Mouse (Mus musculus) ES-E14 (cell line): ENCODE measurements around the gene Pnmt. TPM values are rescaled to one million over a fixed set of nuclear protein-coding genes. Genes with fewer than 3 reads are reported as not detected.

Experiments
- DNase-seq: peaks from one replicate; pipeline ENCODE4 v3.0.0-alpha.2; 2013; ENCODE audit warnings: low read depth, low spot score
- H3K27ac ChIP-seq: 2 replicates; pipeline ENCODE4 v1.5.1; 2012; ENCODE audit warnings: low read depth, mild to moderate bottlenecking, low read length, moderate library complexity, mixed read lengths; ENCODE audit not compliant: poor library complexity, insufficient read depth, severe bottlenecking
- H3K36me3 ChIP-seq: 2 replicates; pipeline ENCODE4 v1.6.1; 2012; ENCODE audit warnings: mild to moderate bottlenecking, low read length, moderate library complexity, mixed read lengths; ENCODE audit not compliant: control insufficient read depth, poor library complexity, insufficient read depth, severe bottlenecking
- H3K4me1 ChIP-seq, 2 experiments: fragments of 150-350 bp in 1 of 2; sonication (generic) in 1 of 2; 2 replicates each; pipeline ENCODE4 v1.6.1; 2012; ENCODE audit warnings: low read length in 2 of 2, mild to moderate bottlenecking in 1 of 2, mixed read lengths in 1 of 2; ENCODE audit not compliant: control insufficient read depth in 2 of 2, insufficient read depth in 2 of 2, poor library complexity in 1 of 2
- H3K4me3 ChIP-seq, 2 experiments: fragments of 150-350 bp in 1 of 2; sonication (generic) in 1 of 2; 2 replicates each; pipeline ENCODE4 v1.5.1; 2012; ENCODE audit warnings: low read length in 2 of 2, low read depth in 1 of 2, mild to moderate bottlenecking in 1 of 2, mixed read lengths in 1 of 2; ENCODE audit not compliant: insufficient read depth in 1 of 2, poor library complexity in 1 of 2, severe bottlenecking in 1 of 2
- H3K9ac ChIP-seq: 2 replicates; pipeline ENCODE4 v1.6.1; 2012; ENCODE audit warnings: low read depth, mild to moderate bottlenecking, low read length, mixed read lengths; ENCODE audit not compliant: poor library complexity, insufficient read depth, severe bottlenecking
- H3K9me3 ChIP-seq: fragments of 150-350 bp; sonication (generic); 2 replicates; pipeline ENCODE4 v1.6.1; 2012; ENCODE audit warnings: low read depth, mild to moderate bottlenecking, low read length; ENCODE audit not compliant: control insufficient read depth, insufficient read depth
- CHD2 ChIP-seq: IDR thresholded peaks from 2 replicates; pipeline ENCODE4 v1.6.1; 2014; ENCODE audit warnings: mild to moderate bottlenecking, low read depth, low read length, inconsistent platforms
- HCFC1 ChIP-seq: IDR thresholded peaks from 2 replicates; pipeline ENCODE4 v1.6.1; 2012; ENCODE audit warnings: low read length, inconsistent platforms, borderline replicate concordance; ENCODE audit not compliant: insufficient read depth
- MAFK ChIP-seq: IDR thresholded peaks from 2 replicates; pipeline ENCODE4 v1.6.1; 2014; ENCODE audit warnings: mild to moderate bottlenecking, low read depth, low read length, inconsistent platforms; ENCODE audit not compliant: insufficient read depth
- ZC3H11A ChIP-seq: IDR thresholded peaks from 2 replicates; pipeline ENCODE4 v1.6.1; 2012; ENCODE audit warnings: low read depth, mild to moderate bottlenecking, inconsistent platforms, low read length, borderline replicate concordance
- ZNF384 ChIP-seq: IDR thresholded peaks from 2 replicates; pipeline ENCODE4 v1.6.1; 2012; ENCODE audit warnings: low read depth, low read length, inconsistent platforms
- in situ Hi-C, 2 experiments: fragments of 600-800 bp; cut with MboI; formaldehyde crosslinking; loops; one replicate each; pipeline ENCODE4 v1.15.1; 2025; ENCODE audit warnings: low sequenced_read_pairs in 2 of 2, inconsistent platforms in 1 of 2; ENCODE audit not compliant: unreplicated experiment in 2 of 2
- total RNA-seq: library from RNA; depleted of rRNA; stranded (reverse); fragments of 300-350 nt; gene quantifications from 2 replicates; pipeline ENCODE4 v1.2.3, GENCODE M21; 2012

Gene Pnmt
- total RNA-seq, 1 experiment: 0.36 TPM

- Histone ChIP-seq H3K9me3 (no peaks in the 10 kb centered on the region), H3K27ac (no peak overlapping the region), H3K9ac (peak overlapping the region; percentile 50; the same call in 1 of the 2 replicates), H3K36me3 (no peaks in the 10 kb centered on the region), H3K4me3 (peak overlapping the region; percentile 76 to 87; a peak in 3 of 4 replicates), H3K4me1 (peaks cover 0 to 5% of the 10 kb centered on the region in 2 experiments; a peak in 1 of 4 replicates)
- in situ Hi-C loops: no loop called here
- TF ChIP-seq ZNF384 (no peak), MAFK (no peak), CHD2 (no peak), ZC3H11A (no peak), HCFC1 (no peak)
- no peak for DNase-seq
These were observed 14.6 kb downstream of the Pnmt start for GRCm38 (mm10) chr11:98400816-98401215.

DNA sequence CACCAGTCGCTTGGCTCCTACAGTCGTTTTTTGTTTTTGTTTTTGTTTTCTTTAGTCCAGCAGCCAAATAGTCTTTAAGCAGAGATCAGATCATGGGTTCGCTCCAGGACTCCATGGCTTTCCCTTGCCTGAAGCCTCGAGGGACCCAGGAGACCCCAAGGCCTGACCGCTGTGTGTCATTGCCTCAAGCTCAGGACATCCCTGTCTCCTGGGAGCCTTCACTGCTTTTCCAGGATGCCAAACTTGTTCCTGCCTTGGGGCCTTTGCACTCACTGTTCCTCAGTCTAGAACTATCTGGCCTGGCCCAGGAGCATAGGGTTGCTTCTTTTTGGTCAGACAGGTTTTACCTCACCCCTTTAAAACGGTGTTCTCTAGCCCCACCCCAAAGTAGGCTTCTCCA is 20.4 kb downstream of the Pnmt start:
- no peak overlapping the region for H3K9ac ChIP-seq
- no peak overlapping the region for H3K27ac ChIP-seq
- H3K9me3 ChIP-seq: no peaks in the 10 kb centered on the region
- no peak for TF ChIP-seq ZC3H11A
- TF ChIP-seq CHD2: no peak
- no peak for TF ChIP-seq MAFK
- no peak for TF ChIP-seq ZNF384
- no peak for TF ChIP-seq HCFC1
- DNase-seq: no peak
- peaks cover 0 to 10% of the 10 kb centered on the region in 2 experiments; a peak in 1 of 4 replicates for H3K4me1 ChIP-seq
- no peaks in the 10 kb centered on the region for H3K36me3 ChIP-seq
- no peak overlapping the region for H3K4me3 ChIP-seq
- in situ Hi-C loops: no loop called here

DNA sequence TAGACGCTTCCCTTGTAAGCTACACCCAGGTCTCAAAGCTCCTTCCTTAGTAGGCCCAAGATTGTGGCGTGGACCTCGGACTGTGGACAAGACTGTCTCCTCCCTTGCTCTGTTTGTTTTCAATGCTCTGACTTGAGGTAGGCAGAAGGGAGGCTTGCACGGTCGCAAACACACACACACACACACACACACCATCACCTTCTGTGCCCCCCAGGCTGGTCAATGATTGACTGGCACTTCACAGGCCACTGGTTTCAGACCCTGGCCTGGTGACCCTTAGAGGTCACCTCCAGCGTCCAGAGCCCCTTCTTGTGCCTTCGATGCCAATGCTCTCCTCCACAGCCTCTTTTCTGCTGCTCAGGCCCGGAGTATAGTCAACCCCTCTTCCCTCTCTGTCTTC is 22.6 kb downstream of the Pnmt start:
- Histone ChIP-seq H3K27ac (no peak overlapping the region), H3K4me3 (no peak overlapping the region; a peak in 1 of 4 replicates), H3K36me3 (no peaks in the 10 kb centered on the region), H3K9me3 (no peaks in the 10 kb centered on the region), H3K9ac (no peak overlapping the region), H3K4me1 (peaks cover 2 to 13% of the 10 kb centered on the region in 2 experiments; a peak in 1 of 4 replicates)
- TF ChIP-seq ZNF384: no peak
- TF ChIP-seq HCFC1: no peak
- no peak for TF ChIP-seq MAFK
- TF ChIP-seq CHD2: no peak
- no peak for TF ChIP-seq ZC3H11A
- in situ Hi-C loops: no loop called here
- no peak for DNase-seq

DNA sequence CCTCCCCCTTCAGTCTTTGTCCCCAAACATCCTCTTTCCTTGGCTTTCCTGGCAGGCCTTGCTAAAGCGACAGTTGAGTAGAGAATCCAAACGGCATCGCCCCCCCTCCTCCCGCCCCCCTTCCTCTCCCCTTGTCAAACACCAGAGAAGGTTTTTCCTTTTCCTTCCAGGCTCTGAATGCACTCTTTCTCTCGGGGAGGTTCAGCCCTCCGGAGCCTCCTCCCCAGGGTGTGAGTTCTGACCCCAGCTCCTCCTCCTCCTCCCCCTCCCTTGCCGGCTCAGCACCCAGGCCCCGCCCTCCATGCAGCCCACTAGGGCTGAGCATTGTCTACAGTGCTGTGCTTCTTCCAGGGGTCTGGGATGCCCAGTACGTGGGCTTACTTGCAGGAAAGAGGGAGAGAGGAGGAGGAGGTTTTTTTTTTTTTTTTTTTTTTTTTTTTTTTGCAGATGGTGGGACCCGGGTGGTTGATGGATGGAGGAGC is 23.1 kb downstream of the Pnmt start:
- Histone ChIP-seq H3K9me3 (no peaks in the 10 kb centered on the region), H3K9ac (no peak overlapping the region), H3K4me1 (peaks cover 2 to 13% of the 10 kb centered on the region in 2 experiments; a peak in 1 of 4 replicates), H3K36me3 (no peaks in the 10 kb centered on the region), H3K27ac (no peak overlapping the region), H3K4me3 (no peak overlapping the region)
- no peak for DNase-seq
- in situ Hi-C loops: no loop called here
- TF ChIP-seq HCFC1: no peak
- TF ChIP-seq ZNF384: peak; percentile 81
- TF ChIP-seq ZC3H11A: no peak

- H3K9me3 ChIP-seq: no peaks in the 10 kb centered on the region
- H3K4me1 ChIP-seq: peaks cover 2 to 11% of the 10 kb centered on the region in 2 experiments; a peak in 1 of 4 replicates
- H3K4me3 ChIP-seq: peak within 1 kb of the TSS; percentile 85 to 96
- peak within 1 kb of the TSS; percentile 88 for H3K9ac ChIP-seq
- no peak within 1 kb of the TSS for H3K27ac ChIP-seq
- in situ Hi-C loops: no loop called here
- peak; percentile 71 for DNase-seq
- no peak for TF ChIP-seq HCFC1
- no peak for TF ChIP-seq ZNF384
- TF ChIP-seq MAFK: no peak
- TF ChIP-seq ZC3H11A: no peak
- TF ChIP-seq CHD2: no peak
- no peaks in the 10 kb centered on the region for H3K36me3 ChIP-seq
These were observed 26.1 kb downstream of the Pnmt start, which contains the start of gene Erbb2 for GRCm38 (mm10) chr11:98412273-98412796. Gene Erbb2 (plus strand): TSS chr11:98412470.
